Mouse (Mus musculus) midbrain, embryonic 12.5 days (tissue): ENCODE data around the gene Cep41. TPM values are rescaled to one million over a fixed set of nuclear protein-coding genes. Genes with fewer than 3 reads are reported as not detected.

ENCODE experiments used
- ATAC-seq: fragments of 200-750 bp; cut with Nextera tagmentation; 2 replicates; pipeline ENCODE4 v1.8.0; 2017; ENCODE audit warnings: low read depth, moderate TSS enrichment, moderate library complexity; ENCODE audit not compliant: low FRiP score
- H3K27ac ChIP-seq: fragments of 300-500 bp; sonication (generic); replicated peaks from 2 replicates; pipeline ENCODE4 v1.5.1; 2016; ENCODE audit warnings: mild to moderate bottlenecking
- H3K27me3 ChIP-seq: fragments of 300-500 bp; sonication (generic); 2 replicates; pipeline ENCODE4 v1.6.1; 2016; ENCODE audit warnings: mild to moderate bottlenecking
- H3K36me3 ChIP-seq: fragments of 300-500 bp; sonication (generic); 2 replicates; pipeline ENCODE4 v1.6.1; 2016
- H3K4me1 ChIP-seq: fragments of 300-500 bp; sonication (generic); 2 replicates; pipeline ENCODE4 v1.6.1; 2016
- H3K4me2 ChIP-seq: fragments of 300-500 bp; sonication (generic); replicated peaks from 2 replicates; pipeline ENCODE4 v1.6.1; 2016; ENCODE audit warnings: mild to moderate bottlenecking, moderate library complexity
- H3K4me3 ChIP-seq: fragments of 300-500 bp; sonication (generic); 2 replicates; pipeline ENCODE4 v1.5.1; 2016; ENCODE audit warnings: mild to moderate bottlenecking
- H3K9ac ChIP-seq: fragments of 300-500 bp; sonication (generic); replicated peaks from 2 replicates; pipeline ENCODE4 v1.6.1; 2016; ENCODE audit warnings: mild to moderate bottlenecking, moderate library complexity
- H3K9me3 ChIP-seq: fragments of 300-500 bp; sonication (generic); 2 replicates; pipeline ENCODE4 v1.6.1; 2016; ENCODE audit warnings: mild to moderate bottlenecking
- WGBS: fragments of 180-500 bp; shearing (Covaris S2); methylation state at CpG from one replicate; pipeline ENCODE4 v1.1.7; 2016; 5-methylcytosine and 5-hydroxymethylcytosine counted together
- polyA plus RNA-seq: library from polyadenylated mRNA; unstranded; fragments of >200 nt; fragmentation: Nextera tagmentation; extraction: Ambion mirVana; gene quantifications from 2 replicates; pipeline ENCODE4 v1.2.1, GENCODE M21; 2016

Gene Cep41
- polyA plus RNA-seq, 1 experiment from 2014 or later = 20.1 TPM

DNA sequence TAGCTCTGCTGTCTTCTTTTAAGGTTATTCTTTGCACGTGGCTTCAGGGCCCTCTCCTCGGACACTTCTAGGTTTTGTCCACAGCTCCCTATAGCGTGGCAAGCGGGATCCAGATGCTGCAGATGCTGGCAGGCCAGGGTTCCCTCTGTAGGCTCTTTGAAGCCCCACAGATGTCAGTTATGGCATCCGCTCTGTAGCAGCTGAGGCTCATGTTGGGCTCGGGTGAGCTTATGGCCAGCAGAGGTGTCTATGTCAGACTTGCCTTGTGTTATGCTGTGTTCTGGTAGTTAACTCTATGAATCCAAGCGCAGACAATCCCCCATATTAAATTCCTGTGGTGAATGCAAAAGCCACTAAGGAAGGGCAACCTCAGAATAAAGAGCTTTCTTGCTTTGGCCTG is 13.1 kb downstream of the Cep41 start:
- WGBS = 75% methylated on average over 7 of the region's 7 CpGs
- Histone ChIP-seq H3K9ac (no peak overlapping the region), H3K36me3 (no peaks in the 10 kb centered on the region), H3K27me3 (0 out of 2 replicates have a peak, but pooled peaks cover 3% of the 10 kb centered on the region), H3K9me3 (no peaks in the 10 kb centered on the region), H3K4me1 (peaks cover 35% of the 10 kb centered on the region), H3K27ac (no peak overlapping the region), H3K4me3 (no peak overlapping the region), H3K4me2 (no peak overlapping the region)
- ATAC-seq = no peak

- Histone ChIP-seq H3K4me1 (peaks cover 43% of the 10 kb centered on the region), H3K27me3 (0 out of 2 replicates have a peak, but pooled peaks cover 3% of the 10 kb centered on the region), H3K36me3 (no peaks in the 10 kb centered on the region), H3K4me2 (no peak overlapping the region), H3K27ac (no peak overlapping the region), H3K9me3 (no peaks in the 10 kb centered on the region), H3K4me3 (no peak overlapping the region), H3K9ac (no peak overlapping the region)
- no peak for ATAC-seq
- WGBS = 61% methylated on average over 5 of the region's 5 CpGs
Observed at GRCm38 (mm10) chr6:30679567-30679966, 14.0 kb downstream of the Cep41 start.

GRCm38 (mm10) chr6:30678482-30678881 is 15.1 kb downstream of the Cep41 start:
- 44% methylated on average over 6 of the region's 6 CpGs for WGBS
- H3K27me3 ChIP-seq = 0 out of 2 replicates have a peak, but pooled peaks cover 3% of the 10 kb centered on the region
- H3K27ac ChIP-seq = peak overlapping the region; percentile 56
- ATAC-seq = peak; percentile 48; the same call in 1 of the 2 replicates
- peaks cover 54% of the 10 kb centered on the region for H3K4me1 ChIP-seq
- no peak overlapping the region for H3K4me2 ChIP-seq
- H3K36me3 ChIP-seq = no peaks in the 10 kb centered on the region
- no peaks in the 10 kb centered on the region for H3K9me3 ChIP-seq
- H3K9ac ChIP-seq = no peak overlapping the region
- H3K4me3 ChIP-seq = no peak overlapping the region

DNA sequence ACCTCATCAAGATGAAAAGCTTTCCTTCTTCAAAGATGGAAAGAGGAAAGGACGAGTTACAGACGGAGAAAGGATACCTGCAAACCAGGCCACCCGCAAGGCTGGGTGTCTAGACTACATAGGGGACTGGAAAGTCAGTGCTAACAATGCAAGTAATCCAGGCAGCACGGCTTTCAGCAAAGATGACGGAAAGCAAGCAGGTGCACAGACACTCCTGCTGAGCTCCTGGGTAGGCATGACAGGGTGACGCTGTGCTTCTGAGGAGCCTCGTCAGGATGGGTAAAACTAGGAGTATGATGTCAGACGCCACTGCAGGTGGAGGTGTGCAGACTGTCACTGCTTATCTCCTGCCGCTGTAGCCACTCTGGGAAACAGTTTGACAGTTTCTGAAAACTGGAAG is 16.0 kb downstream of the Cep41 start:
- Histone ChIP-seq H3K4me2 (no peak overlapping the region), H3K36me3 (no peaks in the 10 kb centered on the region), H3K9ac (no peak overlapping the region), H3K27me3 (0 out of 2 replicates have a peak, but pooled peaks cover 3% of the 10 kb centered on the region), H3K4me1 (peaks cover 56% of the 10 kb centered on the region), H3K27ac (0 out of 2 replicates have a peak overlapping the region, but pooled peaks have one; percentile 6), H3K9me3 (no peaks in the 10 kb centered on the region), H3K4me3 (no peak overlapping the region)
- 74% methylated on average over 9 of the region's 9 CpGs for WGBS
- no peak for ATAC-seq

GRCm38 (mm10) chr6:30676506-30676905 is 17.0 kb downstream of the Cep41 start:
- H3K4me1 ChIP-seq = peaks cover 56% of the 10 kb centered on the region
- no peak for ATAC-seq
- no peak overlapping the region for H3K4me2 ChIP-seq

DNA sequence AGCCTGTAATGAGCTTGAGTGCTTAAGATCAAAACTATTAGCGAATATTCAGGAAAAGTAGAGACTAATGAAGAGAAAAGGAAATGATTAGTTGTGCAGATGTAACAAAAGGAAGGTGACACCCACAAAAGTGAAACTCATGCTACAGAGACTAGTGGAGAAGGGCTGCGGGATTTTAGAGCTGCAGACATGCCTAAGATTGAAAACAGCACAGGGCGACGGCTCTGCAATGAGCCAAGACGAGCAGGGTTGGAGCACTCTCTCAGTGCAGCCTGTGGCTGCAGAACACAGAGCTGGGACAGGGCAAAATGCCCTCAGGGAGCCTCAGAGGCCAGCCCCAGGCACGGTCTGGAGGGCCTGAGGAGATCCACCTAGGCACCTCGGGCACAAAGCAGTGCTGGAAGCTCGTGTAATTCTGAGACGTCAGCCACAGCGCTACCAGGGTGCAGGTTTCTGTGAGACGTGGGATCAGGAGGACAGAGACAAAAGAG is 18.2 kb downstream of the Cep41 start:
- peak overlapping the region; percentile 88 for H3K27ac ChIP-seq
- peak; percentile 75; the same call in 1 of the 2 replicates for ATAC-seq
- 0 out of 2 replicates have a peak, but pooled peaks cover 3% of the 10 kb centered on the region for H3K27me3 ChIP-seq
- WGBS = 9% methylated on average over 11 of the region's 11 CpGs
- peaks cover 56% of the 10 kb centered on the region for H3K4me1 ChIP-seq
- H3K4me3 ChIP-seq = no peak overlapping the region; the same call in 1 of the 2 replicates
- H3K9me3 ChIP-seq = no peaks in the 10 kb centered on the region
- H3K4me2 ChIP-seq = peak overlapping the region; percentile 39
- no peaks in the 10 kb centered on the region for H3K36me3 ChIP-seq
- H3K9ac ChIP-seq = peak overlapping the region; percentile 43

More at GRCm38 (mm10) chr6:30676506-30676905, 17.0 kb downstream of the Cep41 start:
- H3K27ac ChIP-seq = no peak overlapping the region
- 0 out of 2 replicates have a peak, but pooled peaks cover 3% of the 10 kb centered on the region for H3K27me3 ChIP-seq
- no peak overlapping the region for H3K9ac ChIP-seq
- no peaks in the 10 kb centered on the region for H3K9me3 ChIP-seq
- 90% methylated on average over 6 of the region's 6 CpGs for WGBS
- H3K36me3 ChIP-seq = no peaks in the 10 kb centered on the region
- H3K4me3 ChIP-seq = no peak overlapping the region

GRCm38 (mm10) chr6:30674714-30675280 is 18.8 kb downstream of the Cep41 start:
- H3K36me3 ChIP-seq = no peaks in the 10 kb centered on the region
- no peak overlapping the region for H3K4me3 ChIP-seq
- no peaks in the 10 kb centered on the region for H3K9me3 ChIP-seq
- H3K4me1 ChIP-seq = peaks cover 56% of the 10 kb centered on the region
- 0 out of 2 replicates have a peak, but pooled peaks have one; percentile 27 for ATAC-seq
- H3K4me2 ChIP-seq = peak overlapping the region; percentile 39; the same call in 1 of the 2 replicates
- H3K27me3 ChIP-seq = 0 out of 2 replicates have a peak, but pooled peaks cover 3% of the 10 kb centered on the region
- peak overlapping the region; percentile 43; the same call in 1 of the 2 replicates for H3K9ac ChIP-seq
- H3K27ac ChIP-seq = peak overlapping the region; percentile 88
- 40% methylated on average over 9 of the region's 9 CpGs for WGBS

DNA sequence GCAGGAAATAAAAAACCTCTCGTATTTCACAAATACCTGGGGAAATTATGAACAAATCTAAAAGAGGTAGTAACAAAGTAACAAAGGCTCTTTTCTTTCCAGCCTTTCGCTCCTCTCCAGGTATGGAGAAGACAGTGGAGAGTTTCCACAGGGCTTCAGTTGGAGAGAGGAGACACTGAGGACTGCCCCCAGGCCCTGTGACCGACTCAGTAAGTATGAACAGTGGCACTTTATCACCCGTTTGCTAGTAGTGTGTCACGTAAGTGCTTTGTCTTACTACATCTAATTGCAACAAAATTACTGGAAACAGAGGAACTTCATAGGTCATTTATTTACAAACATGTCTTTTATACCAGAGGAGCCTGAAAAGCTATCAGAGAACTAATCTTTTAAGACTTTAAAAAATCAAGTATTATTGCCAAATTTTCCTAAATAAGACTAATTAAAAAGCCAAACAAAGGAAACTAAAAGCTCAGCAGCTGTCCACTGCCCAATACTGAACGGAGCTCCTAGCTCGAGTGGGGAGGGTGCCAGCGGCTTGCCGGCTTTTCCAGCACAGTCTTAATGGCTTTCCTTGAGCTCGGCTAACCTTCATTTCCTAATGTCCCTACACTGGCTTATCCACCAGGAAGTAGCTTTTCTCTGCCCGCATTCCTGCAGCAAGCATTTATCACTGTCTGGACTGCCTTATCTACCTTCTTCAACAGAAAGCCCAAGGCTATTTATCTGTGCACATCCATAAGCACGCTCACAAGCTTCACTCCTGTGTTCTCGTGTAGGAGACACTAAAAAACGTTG is 19.6 kb downstream of the Cep41 start:
- Histone ChIP-seq H3K4me2 (peak overlapping the region; percentile 27; the same call in 1 of the 2 replicates), H3K27me3 (0 out of 2 replicates have a peak, but pooled peaks cover 3% of the 10 kb centered on the region), H3K4me1 (peaks cover 48% of the 10 kb centered on the region), H3K27ac (peak overlapping the region; percentile 88), H3K9ac (no peak overlapping the region), H3K9me3 (no peaks in the 10 kb centered on the region), H3K4me3 (no peak overlapping the region), H3K36me3 (no peaks in the 10 kb centered on the region)
- ATAC-seq = 0 out of 2 replicates have a peak, but pooled peaks have one; percentile 36
- 46% methylated on average over 14 of the region's 14 CpGs for WGBS

DNA sequence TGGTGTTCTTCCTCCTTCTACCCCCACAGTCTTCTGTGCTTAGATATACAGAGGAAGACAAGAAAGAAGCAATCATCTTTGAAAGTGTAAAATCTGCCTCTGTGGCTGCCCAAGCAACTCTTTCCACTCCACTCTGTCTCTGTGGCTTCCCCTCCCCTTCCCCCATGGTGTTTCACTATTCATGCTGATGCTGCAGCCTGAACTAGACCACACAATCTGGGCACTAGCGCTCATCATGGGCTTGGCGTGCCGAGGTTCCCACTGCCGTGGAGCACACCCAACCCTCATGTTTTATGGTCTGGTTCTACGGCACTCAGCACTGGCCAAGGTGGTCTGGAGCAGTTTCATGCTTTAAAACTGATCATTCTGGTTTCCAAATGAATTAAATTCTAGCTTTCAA is 21.9 kb downstream of the Cep41 start:
- H3K4me3 ChIP-seq = no peak overlapping the region
- no peak for ATAC-seq
- H3K4me2 ChIP-seq = no peak overlapping the region
- H3K9me3 ChIP-seq = no peaks in the 10 kb centered on the region
- no peaks in the 10 kb centered on the region for H3K27me3 ChIP-seq
- no peak overlapping the region for H3K27ac ChIP-seq
- WGBS = 79% methylated on average over 5 of the region's 5 CpGs
- peaks cover 49% of the 10 kb centered on the region for H3K4me1 ChIP-seq
- no peaks in the 10 kb centered on the region for H3K36me3 ChIP-seq
- no peak overlapping the region for H3K9ac ChIP-seq

DNA sequence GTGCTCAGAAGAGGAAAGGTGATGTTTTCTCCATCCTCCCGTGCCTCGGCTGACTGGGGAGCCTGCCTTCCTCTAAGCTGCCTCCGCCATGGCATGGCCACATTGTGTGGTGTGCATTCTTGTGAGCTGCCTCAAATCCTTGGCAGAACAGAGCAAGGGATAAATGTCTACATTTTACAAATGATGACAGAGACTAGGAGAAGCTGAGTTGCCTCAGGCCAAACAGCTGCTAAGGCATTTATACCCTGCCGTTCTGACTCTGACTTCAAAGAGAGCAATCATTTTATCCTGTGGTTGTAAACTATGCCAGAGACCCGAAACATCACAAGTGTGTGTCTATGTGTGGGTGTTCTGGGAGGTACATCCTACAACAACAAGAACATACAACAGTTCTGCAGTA is 26.0 kb downstream of the Cep41 start:
- H3K27me3 ChIP-seq = no peaks in the 10 kb centered on the region
- peaks cover 37% of the 10 kb centered on the region for H3K4me1 ChIP-seq
- H3K36me3 ChIP-seq = no peaks in the 10 kb centered on the region
- H3K9ac ChIP-seq = no peak overlapping the region
- H3K27ac ChIP-seq = no peak overlapping the region; the same call in 1 of the 2 replicates
- H3K9me3 ChIP-seq = no peaks in the 10 kb centered on the region
- ATAC-seq = no peak
- 35% methylated on average over 5 of the region's 5 CpGs for WGBS
- H3K4me2 ChIP-seq = no peak overlapping the region
- H3K4me3 ChIP-seq = no peak overlapping the region

DNA sequence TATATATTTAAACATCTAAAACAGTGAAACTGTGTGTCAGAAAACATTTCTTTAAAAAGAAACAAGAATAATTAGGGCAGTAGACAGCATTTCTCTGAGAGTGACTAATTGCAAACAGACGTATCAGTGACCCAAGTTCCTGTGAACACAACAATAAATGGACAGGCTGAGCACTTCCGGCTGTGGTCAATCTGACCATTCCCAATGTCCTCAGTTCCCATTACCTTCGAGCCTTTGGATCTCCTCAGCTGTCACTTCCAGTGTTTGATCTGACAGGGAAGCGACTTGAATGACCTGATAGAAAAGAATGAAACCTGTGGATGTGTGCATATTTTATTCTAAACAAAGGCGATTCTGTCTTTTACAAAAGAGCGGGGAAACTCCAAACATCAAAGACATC is 27.5 kb downstream of the Cep41 start:
- no peak for ATAC-seq
- H3K4me3 ChIP-seq = no peak overlapping the region
- no peaks in the 10 kb centered on the region for H3K9me3 ChIP-seq
- 21% methylated on average over 6 of the region's 6 CpGs for WGBS
- peaks cover 34% of the 10 kb centered on the region for H3K4me1 ChIP-seq
- no peaks in the 10 kb centered on the region for H3K27me3 ChIP-seq
- no peak overlapping the region for H3K27ac ChIP-seq
- H3K4me2 ChIP-seq = no peak overlapping the region
- H3K9ac ChIP-seq = no peak overlapping the region
- H3K36me3 ChIP-seq = no peaks in the 10 kb centered on the region

GRCm38 (mm10) chr6:30665296-30665695 is 28.3 kb downstream of the Cep41 start:
- H3K4me1 ChIP-seq = peaks cover 34% of the 10 kb centered on the region

More at GRCm38 (mm10) chr6:30665296-30665695, 28.3 kb downstream of the Cep41 start:
- Histone ChIP-seq H3K4me3 (no peak overlapping the region), H3K36me3 (no peaks in the 10 kb centered on the region), H3K27me3 (no peaks in the 10 kb centered on the region), H3K4me2 (no peak overlapping the region), H3K27ac (peak overlapping the region; percentile 52), H3K9me3 (no peaks in the 10 kb centered on the region), H3K9ac (no peak overlapping the region)
- 53% methylated on average over 4 of the region's 4 CpGs for WGBS
- ATAC-seq = no peak
